Mouse (Mus musculus): Measurements from ENCODE around the gene Adcy1.

DNA sequence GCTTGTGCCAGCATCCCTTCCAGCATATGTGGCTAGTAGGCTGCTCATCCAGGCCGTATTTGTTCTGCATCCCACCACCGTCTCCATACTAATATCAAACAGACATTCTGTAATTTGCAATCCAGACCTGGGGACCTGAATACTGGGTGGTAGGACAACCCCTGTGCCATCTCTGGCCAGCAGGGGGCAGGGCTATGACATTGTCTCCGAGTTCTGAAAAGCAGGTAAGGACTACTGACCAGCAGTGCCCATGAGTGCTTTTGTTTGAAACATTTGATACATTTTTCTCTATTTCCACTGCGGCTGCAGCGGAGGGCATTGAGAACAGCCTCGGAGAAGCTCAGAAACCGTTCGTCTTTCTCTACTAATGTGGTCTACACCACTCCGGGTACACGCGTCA lies 81.1 kb downstream of the Adcy1 start:
- TF ChIP-seq CTCF (IDR thresholded peaks at IDR 0.05; ENCODE audit: low read depth, low read length) (no peak), POLR2A (IDR thresholded peaks at IDR 0.05; ENCODE audit: borderline replicate concordance, low read depth, low read length) (no peak)

Measured in bone marrow macrophage, adult 2 months (primary cell).